Mouse (Mus musculus) C2C12 (cell line): ENCODE results near the gene Tmem41b. TPM values are rescaled to one million over a fixed set of nuclear protein-coding genes. Genes with fewer than 3 reads are reported as not detected.
A peak's percentile ranks its signal among the peaks of the same experiment; 100 is the strongest.

Source experiments
- H3K27me3 ChIP-seq: one replicate; pipeline ENCODE4 v1.6.1; 2011; ENCODE audit not compliant: control insufficient read depth, insufficient read depth, insufficient read length
- H3K36me3 ChIP-seq: one replicate; pipeline ENCODE4 v1.6.1; 2011; ENCODE audit not compliant: control insufficient read depth, insufficient read depth
- H3K4me3 ChIP-seq: one replicate; pipeline ENCODE4 v1.5.1; 2011; ENCODE audit warnings: mild to moderate bottlenecking, control low read depth; ENCODE audit not compliant: poor library complexity, insufficient read depth, severe bottlenecking
- H3K79me2 ChIP-seq: one replicate; pipeline ENCODE4 v1.6.1; 2011; ENCODE audit not compliant: control insufficient read depth, insufficient read depth
- H3K79me3 ChIP-seq: one replicate; pipeline ENCODE4 v1.6.1; 2011; ENCODE audit warnings: low read depth, control low read depth
- H3ac ChIP-seq: one replicate; pipeline ENCODE3; 2011; ENCODE audit warnings: low read depth; ENCODE audit not compliant: control insufficient read depth, insufficient read length
- CEBPB ChIP-seq: IDR thresholded peaks from one replicate; pipeline ENCODE4 v1.6.1; 2011; ENCODE audit warnings: low read depth, mild to moderate bottlenecking, control low read depth, moderate library complexity
- CTCF ChIP-seq: IDR thresholded peaks from one replicate; pipeline ENCODE4 v1.5.1; 2011; ENCODE audit not compliant: control insufficient read depth, insufficient read depth, insufficient read length
- FOSL1 ChIP-seq: IDR thresholded peaks from one replicate; pipeline ENCODE4 v1.8.0; 2011; ENCODE audit warnings: mild to moderate bottlenecking, low read length; ENCODE audit not compliant: poor library complexity, insufficient read depth, severe bottlenecking
- MAX ChIP-seq: IDR thresholded peaks from one replicate; pipeline ENCODE4 v1.6.1; 2011; ENCODE audit warnings: mild to moderate bottlenecking, control low read depth
- MYOD1 ChIP-seq: IDR thresholded peaks from one replicate; pipeline ENCODE4 v1.6.1; 2011; ENCODE audit warnings: low read depth; ENCODE audit not compliant: control insufficient read depth, insufficient read length
- MYOG ChIP-seq: IDR thresholded peaks from one replicate; pipeline ENCODE4 v1.6.1; 2011; ENCODE audit not compliant: control insufficient read depth, insufficient read length; ENCODE audit errors: extremely low read depth
- USF1 ChIP-seq: IDR thresholded peaks from one replicate; pipeline ENCODE4 v1.6.1; 2011; ENCODE audit warnings: low read depth, mild to moderate bottlenecking, control low read depth, moderate library complexity
- polyA plus RNA-seq: library from polyadenylated mRNA; unstranded; fragments of >200 nt; fragmentation: generic; extraction: Trizol; gene quantifications from one replicate; pipeline ENCODE4 v1.2.1, GENCODE M21; 2012; ENCODE audit warnings: missing spikeins

Gene Tmem41b
- polyA plus RNA-seq, 1 experiment, result 40.5 TPM

GRCm38 (mm10) chr7:110005976-110006375 is 19.2 kb upstream of the Tmem41b start:
- H3ac ChIP-seq, result no peak overlapping the region
- TF ChIP-seq MAX (no peak), USF1 (no peak), FOSL1 (no peak), CTCF (no peak), MYOD1 (no peak), MYOG (no peak), CEBPB (no peak)
- no peaks in the 10 kb centered on the region for H3K79me3 ChIP-seq
- H3K4me3 ChIP-seq, result no peak overlapping the region
- H3K36me3 ChIP-seq, result no peaks in the 10 kb centered on the region
- H3K79me2 ChIP-seq, result no peaks in the 10 kb centered on the region
- no peaks in the 10 kb centered on the region for H3K27me3 ChIP-seq

- H3K79me3 ChIP-seq, result no peaks in the 10 kb centered on the region
- H3ac ChIP-seq, result peak overlapping the region; percentile 18
- H3K36me3 ChIP-seq, result no peaks in the 10 kb centered on the region
- no peak overlapping the region for H3K4me3 ChIP-seq
- H3K79me2 ChIP-seq, result no peaks in the 10 kb centered on the region
- TF ChIP-seq FOSL1, result peak; percentile 62
- peak; percentile 43 for TF ChIP-seq MYOD1
- peak; percentile 75 for TF ChIP-seq USF1
- TF ChIP-seq CEBPB, result no peak
- no peak for TF ChIP-seq CTCF
- TF ChIP-seq MYOG, result no peak
- peak; percentile 92 for TF ChIP-seq MAX
- H3K27me3 ChIP-seq, result no peaks in the 10 kb centered on the region
These were observed 16.2 kb upstream of the Tmem41b start for GRCm38 (mm10) chr7:110002968-110003367.

GRCm38 (mm10) chr7:110002092-110002491 is 15.4 kb upstream of the Tmem41b start:
- Histone ChIP-seq H3ac (no peak overlapping the region), H3K79me2 (no peaks in the 10 kb centered on the region), H3K4me3 (no peak overlapping the region), H3K36me3 (no peaks in the 10 kb centered on the region), H3K27me3 (no peaks in the 10 kb centered on the region), H3K79me3 (no peaks in the 10 kb centered on the region)
- TF ChIP-seq CEBPB (no peak), MYOD1 (no peak), MAX (no peak), FOSL1 (no peak), USF1 (no peak), CTCF (no peak), MYOG (no peak)

- TF ChIP-seq MYOG, result no peak
- no peak for TF ChIP-seq MYOD1
- no peak for TF ChIP-seq CEBPB
- TF ChIP-seq CTCF, result no peak
- TF ChIP-seq MAX, result no peak
- TF ChIP-seq USF1, result no peak
- TF ChIP-seq FOSL1, result no peak
- no peak overlapping the region for H3K4me3 ChIP-seq
These were observed 11.7 kb upstream of the Tmem41b start for GRCm38 (mm10) chr7:109998388-109998787.

DNA sequence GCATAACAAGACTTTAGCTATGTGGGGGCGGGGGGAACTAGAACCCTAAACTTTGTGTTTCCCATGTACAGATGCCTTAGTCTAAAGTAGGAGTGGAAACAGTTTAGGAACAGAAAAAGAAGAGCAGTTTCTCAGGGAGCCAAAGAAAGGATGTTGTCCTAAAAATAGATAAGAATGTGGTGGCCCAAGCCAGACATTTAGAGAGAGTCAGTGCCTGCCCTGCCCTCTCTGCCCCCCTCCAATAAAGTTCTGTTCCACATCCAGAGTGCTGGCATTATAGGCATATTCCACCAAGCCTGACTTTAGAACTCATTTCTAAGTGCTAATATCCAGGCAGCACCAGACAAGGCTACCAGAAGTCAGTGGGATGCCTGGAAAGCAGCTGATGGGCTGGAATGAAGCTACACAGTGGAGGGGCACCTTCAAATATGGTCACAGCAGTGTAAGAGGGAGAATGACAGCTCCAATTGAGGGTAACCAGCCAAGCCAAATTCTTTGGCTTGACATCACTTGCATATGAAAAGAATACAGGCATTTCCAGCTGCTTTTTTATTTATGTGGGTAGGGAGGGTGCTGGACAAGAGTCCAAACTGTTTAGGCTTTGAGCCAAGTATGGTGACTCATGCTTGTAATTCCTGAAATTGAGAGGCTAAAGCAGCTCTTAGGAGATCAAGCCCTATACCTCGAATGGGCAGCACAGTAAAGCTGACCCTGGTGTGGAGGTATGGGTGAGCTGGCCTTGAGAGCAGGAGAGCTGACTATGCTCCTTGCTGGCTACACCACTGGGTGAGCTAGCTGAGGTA is 6.6 kb upstream of the Tmem41b start:
- H3ac ChIP-seq, result no peak overlapping the region
- no peaks in the 10 kb centered on the region for H3K79me3 ChIP-seq
- no peak for TF ChIP-seq FOSL1
- no peak for TF ChIP-seq CEBPB
- no peak for TF ChIP-seq CTCF
- no peak for TF ChIP-seq USF1
- TF ChIP-seq MYOG, result no peak
- TF ChIP-seq MAX, result no peak
- TF ChIP-seq MYOD1, result no peak
- H3K4me3 ChIP-seq, result no peak overlapping the region
- H3K79me2 ChIP-seq, result no peaks in the 10 kb centered on the region
- H3K27me3 ChIP-seq, result no peaks in the 10 kb centered on the region
- H3K36me3 ChIP-seq, result no peaks in the 10 kb centered on the region

More at GRCm38 (mm10) chr7:109998388-109998787, 11.7 kb upstream of the Tmem41b start:
- Histone ChIP-seq H3K27me3 (no peaks in the 10 kb centered on the region), H3K36me3 (no peaks in the 10 kb centered on the region), H3K79me2 (no peaks in the 10 kb centered on the region), H3K79me3 (no peaks in the 10 kb centered on the region), H3ac (no peak overlapping the region)

DNA sequence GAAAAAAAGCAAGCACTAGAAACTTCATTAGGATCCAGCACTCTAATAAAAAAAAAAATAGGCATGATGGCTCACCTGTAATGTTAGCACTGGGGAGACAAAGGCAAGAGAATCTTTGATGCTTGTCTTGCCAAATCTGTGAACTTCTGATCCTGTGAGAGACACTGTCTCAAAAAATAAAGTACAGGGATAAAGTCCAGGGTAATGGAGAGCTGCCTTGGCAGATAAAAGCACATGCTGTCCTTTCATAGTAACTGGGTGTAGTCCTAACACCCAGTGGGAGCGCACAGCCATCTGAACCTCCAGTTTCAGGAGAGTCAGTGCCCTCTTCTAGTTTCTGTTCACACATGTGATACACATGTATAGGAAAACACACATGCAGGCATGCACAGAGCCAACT is 4.6 kb upstream of the Tmem41b start:
- TF ChIP-seq USF1 (no peak), MYOD1 (no peak), FOSL1 (no peak), MAX (no peak), CTCF (no peak), MYOG (no peak), CEBPB (no peak)
- Histone ChIP-seq H3K79me2 (no peaks in the 10 kb centered on the region), H3ac (no peak overlapping the region), H3K27me3 (no peaks in the 10 kb centered on the region), H3K4me3 (no peak overlapping the region), H3K36me3 (no peaks in the 10 kb centered on the region), H3K79me3 (no peaks in the 10 kb centered on the region)
